Mouse (Mus musculus): ENCODE measurements around the gene Trf.

Trf gene

GRCm38 (mm10) chr9:103230151-103230951, at the start of gene Trf, which contains the start of gene Gm20425:
Gene Trf, minus strand, starts transcription at chr9:103230444.
Gene Gm20425, minus strand, starts transcription at chr9:103230307.
- peak; percentile 53 for DNase-seq (ENCODE audit: low spot score)

GRCm38 (mm10) chr9:103276876-103277275, 46.6 kb upstream of the Trf start:
- no peak for DNase-seq (ENCODE audit: low spot score)

- no peak for DNase-seq (ENCODE audit: low spot score)
Observed at GRCm38 (mm10) chr9:103275676-103276075, 45.4 kb upstream of the Trf start.

GRCm38 (mm10) chr9:103274819-103275218, 44.6 kb upstream of the Trf start:
- no peak for DNase-seq (ENCODE audit: low spot score)

- DNase-seq (ENCODE audit: low spot score) = no peak
Observed at GRCm38 (mm10) chr9:103271104-103271503, 40.9 kb upstream of the Trf start.

- DNase-seq (ENCODE audit: low spot score) = no peak
Observed at GRCm38 (mm10) chr9:103265778-103266177, 35.5 kb upstream of the Trf start.

- no peak for DNase-seq (ENCODE audit: low spot score)
Observed at GRCm38 (mm10) chr9:103252906-103253305, 22.7 kb upstream of the Trf start.

GRCm38 (mm10) chr9:103248618-103249017, 18.4 kb upstream of the Trf start:
- DNase-seq (ENCODE audit: low spot score) = no peak

GRCm38 (mm10) chr9:103246526-103247168, 16.4 kb upstream of the Trf start:
- no peak for DNase-seq (ENCODE audit: low spot score)

GRCm38 (mm10) chr9:103243640-103244039, 13.4 kb upstream of the Trf start:
- DNase-seq (ENCODE audit: low spot score) = no peak

- no peak for DNase-seq (ENCODE audit: low spot score)
Observed at GRCm38 (mm10) chr9:103241206-103241605, 11.0 kb upstream of the Trf start.

- no peak for DNase-seq (ENCODE audit: low spot score)
Observed at GRCm38 (mm10) chr9:103239471-103239870, 9.2 kb upstream of the Trf start.

GRCm38 (mm10) chr9:103234565-103235165, 4.4 kb upstream of the Trf start:
- peak; percentile 72 for DNase-seq (ENCODE audit: low spot score)

- DNase-seq (ENCODE audit: low spot score) = no peak
Observed at GRCm38 (mm10) chr9:103234059-103234458, 3.8 kb upstream of the Trf start.

GRCm38 (mm10) chr9:103233006-103233395, 2.8 kb upstream of the Trf start:
- DNase-seq (ENCODE audit: low spot score) = no peak

- DNase-seq (ENCODE audit: low spot score) = no peak
Observed at GRCm38 (mm10) chr9:103232232-103233005, 2.2 kb upstream of the Trf start.

- DNase-seq (ENCODE audit: low spot score) = no peak
Observed at GRCm38 (mm10) chr9:103229037-103229867, 992 bp downstream of the Trf start.

- no peak for DNase-seq (ENCODE audit: low spot score)
Observed at GRCm38 (mm10) chr9:103228370-103229003, 1.8 kb downstream of the Trf start.

GRCm38 (mm10) chr9:103227760-103228159, 2.5 kb downstream of the Trf start:
- no peak for DNase-seq (ENCODE audit: low spot score)

- peak; percentile 48 for DNase-seq (ENCODE audit: low spot score)
Observed at GRCm38 (mm10) chr9:103226806-103227205, 3.4 kb downstream of the Trf start.

- no peak for DNase-seq (ENCODE audit: low spot score)
Observed at GRCm38 (mm10) chr9:103225464-103225863, 4.8 kb downstream of the Trf start.

All from testis, postnatal 14 days (tissue).